Mouse (Mus musculus): ENCODE measurements at regions not wholly inside any gene's neighbourhood (a gene's known extent, or its start where the extent isn't known, plus 50 kb on each side); places are given as distances from the start of the nearest gene placed in this dataset.

GRCm38 (mm10) chr5:114512756-114513155 lies 55.1 kb upstream of the Fam222a start:
- Histone ChIP-seq H3K27me3 (peaks cover 22% of the 10 kb centered on the region), H3K27ac (no peak overlapping the region), H3K4me1 (peaks cover 20% of the 10 kb centered on the region), H3K4me3 (replicated peaks) (no peak overlapping the region), H3K9ac (no peak overlapping the region), H3K9me3 (no peaks in the 10 kb centered on the region), H3K4me2 (no peak overlapping the region), H3K36me3 (replicated peaks) (no peaks in the 10 kb centered on the region)
- 34% methylated on average over 9 of the region's 9 CpGs for WGBS
- no peak for ATAC-seq (ENCODE audit: low FRiP score)

- no peaks in the 10 kb centered on the region for H3K36me3 ChIP-seq (replicated peaks)
- peaks cover 22% of the 10 kb centered on the region for H3K27me3 ChIP-seq
- peak overlapping the region; percentile 39 for H3K4me2 ChIP-seq
- ATAC-seq (ENCODE audit: low FRiP score) = no peak
- peak overlapping the region; percentile 20; the same call in 1 of the 2 replicates for H3K27ac ChIP-seq
- WGBS = 9% methylated on average over 10 of the region's 10 CpGs
- no peaks in the 10 kb centered on the region for H3K9me3 ChIP-seq
- H3K4me3 ChIP-seq (replicated peaks) = no peak overlapping the region; the same call in 1 of the 2 replicates
- no peak overlapping the region for H3K9ac ChIP-seq
- H3K4me1 ChIP-seq = peaks cover 20% of the 10 kb centered on the region
Observed at GRCm38 (mm10) chr5:114513911-114514457, 53.8 kb upstream of the Fam222a start.

DNA sequence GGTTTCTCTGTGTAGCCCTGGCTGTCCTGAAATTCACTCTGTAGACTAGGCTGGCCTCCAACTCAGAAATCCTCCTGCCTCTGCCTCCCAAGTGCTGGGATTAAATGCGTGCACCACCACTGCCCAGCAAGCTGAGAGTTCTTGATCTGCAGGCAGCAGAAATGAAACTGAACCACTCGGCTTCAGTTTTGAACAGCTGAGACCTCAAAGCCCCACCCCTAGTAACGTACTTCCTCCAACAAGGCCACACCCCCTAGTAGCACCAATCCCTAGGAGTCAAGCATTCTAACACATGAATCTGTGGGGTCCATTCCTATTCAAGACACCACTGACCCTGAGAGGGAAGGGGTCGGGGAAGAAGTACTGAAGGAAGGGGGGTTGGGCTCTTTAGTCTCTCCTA lies 50.8 kb upstream of the Fam222a start:
- 86% methylated on average over 4 of the region's 4 CpGs for WGBS
- Histone ChIP-seq H3K4me1 (peaks cover 26% of the 10 kb centered on the region), H3K36me3 (replicated peaks) (no peaks in the 10 kb centered on the region), H3K4me2 (no peak overlapping the region), H3K27me3 (peaks cover 15% of the 10 kb centered on the region), H3K4me3 (replicated peaks) (no peak overlapping the region), H3K9ac (no peak overlapping the region), H3K27ac (no peak overlapping the region), H3K9me3 (no peaks in the 10 kb centered on the region)
- no peak for ATAC-seq (ENCODE audit: low FRiP score)

GRCm38 (mm10) chr5:114518012-114518411 lies 49.8 kb upstream of the Fam222a start:
- Histone ChIP-seq H3K36me3 (replicated peaks) (no peaks in the 10 kb centered on the region), H3K4me1 (peaks cover 22% of the 10 kb centered on the region), H3K4me2 (no peak overlapping the region), H3K27ac (no peak overlapping the region), H3K27me3 (peaks cover 7% of the 10 kb centered on the region), H3K9me3 (no peaks in the 10 kb centered on the region), H3K9ac (no peak overlapping the region), H3K4me3 (replicated peaks) (no peak overlapping the region)
- no peak for ATAC-seq (ENCODE audit: low FRiP score)
- 92% methylated on average over 2 of the region's 2 CpGs for WGBS

All from forebrain, embryonic 12.5 days (tissue).